Mouse (Mus musculus) gastrocnemius, adult 8-10 months (tissue): ENCODE measurements at regions not wholly inside any gene's neighbourhood (a gene's known extent, or its start where the extent isn't known, plus 50 kb on each side); places are given as distances from the start of the nearest gene placed in this dataset.
"Not testable (repeated sequence)": the region's sequence is repeated elsewhere in the genome, so short reads cannot be mapped to it uniquely, and the experiment has no call there.

Source experiments
- DNase-seq, 2 experiments: peaks; one replicate each; pipeline ENCODE4 v3.0.0; 2022; ENCODE audit warnings: low spot score in 2 of 2

- DNase-seq = not testable (repeated sequence)
Observed at GRCm38 (mm10) chr12:117327086-117327485, 189.2 kb upstream of the Rapgef5 start.

GRCm38 (mm10) chr12:117330418-117330817 is 185.9 kb upstream of the Rapgef5 start:
- no peak for DNase-seq

- no peak for DNase-seq
Observed at GRCm38 (mm10) chr12:117336856-117337255, 179.4 kb upstream of the Rapgef5 start.

- DNase-seq = no peak
Observed at GRCm38 (mm10) chr12:117342321-117342720, 174.0 kb upstream of the Rapgef5 start.

- no peak for DNase-seq
Observed at GRCm38 (mm10) chr12:117343121-117343520, 173.2 kb upstream of the Rapgef5 start.

- DNase-seq = not testable (repeated sequence)
Observed at GRCm38 (mm10) chr12:117343605-117344004, 172.7 kb upstream of the Rapgef5 start.

GRCm38 (mm10) chr12:117344266-117345087 is 171.8 kb upstream of the Rapgef5 start:
- no peak for DNase-seq

GRCm38 (mm10) chr12:117345088-117345977 is 170.9 kb upstream of the Rapgef5 start:
- DNase-seq = no peak

GRCm38 (mm10) chr12:117346091-117346490 is 170.2 kb upstream of the Rapgef5 start:
- DNase-seq = no peak

- no peak for DNase-seq
Observed at GRCm38 (mm10) chr12:117347135-117347534, 169.1 kb upstream of the Rapgef5 start.

GRCm38 (mm10) chr12:117348516-117348915 is 167.8 kb upstream of the Rapgef5 start:
- no peak for DNase-seq

GRCm38 (mm10) chr12:117351900-117352299 is 164.4 kb upstream of the Rapgef5 start:
- DNase-seq = no peak

- no peak for DNase-seq
Observed at GRCm38 (mm10) chr12:117352511-117352910, 163.8 kb upstream of the Rapgef5 start.

- DNase-seq = no peak
Observed at GRCm38 (mm10) chr12:117352938-117353337, 163.3 kb upstream of the Rapgef5 start.

GRCm38 (mm10) chr12:117357811-117358210 is 158.5 kb upstream of the Rapgef5 start:
- DNase-seq = no peak

GRCm38 (mm10) chr12:117358891-117359290 is 157.4 kb upstream of the Rapgef5 start:
- no peak for DNase-seq

GRCm38 (mm10) chr12:117360215-117360614 is 156.1 kb upstream of the Rapgef5 start:
- no peak for DNase-seq

- no peak for DNase-seq
Observed at GRCm38 (mm10) chr12:117361826-117362225, 154.5 kb upstream of the Rapgef5 start.

GRCm38 (mm10) chr12:117363457-117363856 is 152.8 kb upstream of the Rapgef5 start:
- DNase-seq = not testable (repeated sequence)

- no peak for DNase-seq
Observed at GRCm38 (mm10) chr12:117365181-117365580, 151.1 kb upstream of the Rapgef5 start.

- DNase-seq = no peak
Observed at GRCm38 (mm10) chr12:117365876-117366275, 150.4 kb upstream of the Rapgef5 start.

GRCm38 (mm10) chr12:117378297-117378887 is 137.9 kb upstream of the Rapgef5 start:
- DNase-seq = no peak
